Comparison of ENCODE assay signal across 23 mouse cellular contexts in the genomic region with DNA sequence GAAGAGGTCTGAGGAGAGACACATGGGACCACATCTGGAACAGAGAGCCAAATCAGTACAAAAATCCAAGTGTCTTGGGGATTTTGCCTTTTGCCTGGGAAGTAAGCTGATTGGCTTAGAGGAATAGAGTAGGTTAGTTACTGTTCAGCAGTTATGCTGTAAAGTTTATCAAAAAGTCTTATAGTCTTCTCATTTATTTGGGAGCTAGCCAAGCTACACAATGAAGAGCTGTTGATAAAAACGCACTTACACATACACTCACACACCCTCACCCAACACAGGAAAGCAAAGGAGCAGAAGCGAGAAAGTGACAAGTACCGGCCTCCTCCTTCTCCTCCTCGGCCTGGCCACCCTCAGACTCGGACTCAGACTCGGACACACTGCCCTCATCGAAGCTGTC. TPM values are rescaled to one million over a fixed set of nuclear protein-coding genes. Genes with fewer than 3 reads are reported as not detected.
DNase-seq lines count a peak whose midpoint lies in the region; ATAC-seq lines count a peak whose summit lies in the region.
"Had no signal": no experiment of that assay in that cellular context is flagged by ENCODE, and none has a peak within 500 bp of the region (broad histone marks: within the 10 kb centered on the region; RNA-seq: fewer than 3 reads in every experiment).

No protein-coding gene starts in this region.

- no peaks in the 10 kb centered on the region for H3K9me3 ChIP-seq in heart, embryonic 13.5 days
- H3K9me3 ChIP-seq in midbrain, embryonic 11.5 days (ENCODE audit: control insufficient read depth, low read length): no peaks in the 10 kb centered on the region
- H3K9me3 ChIP-seq in midbrain, embryonic 14.5 days (ENCODE audit: control insufficient read depth, low read length): no peaks in the 10 kb centered on the region
- H3K9me3 ChIP-seq: embryonic facial prominence, embryonic 10.5 days; embryonic facial prominence, embryonic 12.5 days; forebrain, embryonic 13.5 days; forebrain, embryonic 15.5 days had no signal

- H3K27me3 ChIP-seq in heart, embryonic 13.5 days (replicated peaks): no peaks in the 10 kb centered on the region
- H3K27me3 ChIP-seq in midbrain, embryonic 11.5 days (ENCODE audit: control insufficient read depth, insufficient read depth, low read length): no peaks in the 10 kb centered on the region
- H3K27me3 ChIP-seq in midbrain, embryonic 14.5 days (ENCODE audit: control insufficient read depth, insufficient read depth, low read length): no peaks in the 10 kb centered on the region
- H3K27me3 ChIP-seq: embryonic facial prominence, embryonic 12.5 days; forebrain, embryonic 13.5 days; forebrain, embryonic 15.5 days; Patski had no signal

- no peak for ATAC-seq in heart, embryonic 13.5 days (ENCODE audit: extremely low read depth, insufficient number of reproducible peaks, low FRiP score, low TSS enrichment)
- ATAC-seq in midbrain, embryonic 11.5 days (ENCODE audit: low FRiP score): no peak
- no peak for ATAC-seq in midbrain, embryonic 14.5 days (ENCODE audit: low FRiP score, low TSS enrichment)
- 0 out of 2 replicates have a peak, but pooled peaks have one; percentile 6 for ATAC-seq in megakaryocyte progenitor cell, adult 5-6 weeks (replicated peaks; ENCODE audit: poor library complexity)
- ATAC-seq: activated CD4-positive, CD25-positive, alpha-beta regulatory T cell, adult 4 months; CD4-positive, CD25-positive, alpha-beta regulatory T cell, adult 4 months; forebrain, embryonic 13.5 days; forebrain, embryonic 15.5 days; forebrain, postnatal 0 days; Patski had no signal

- DNase-seq in heart, postnatal 10 days: no peak
- peak; percentile 4 for DNase-seq in midbrain, embryonic 11.5 days (ENCODE audit: low spot score, missing footprints)
- DNase-seq in midbrain, embryonic 14.5 days: no peak
- no peak for DNase-seq in layer of hippocampus, postnatal 36 days
- DNase-seq: adrenal gland, adult 8-10 months; adrenal gland, postnatal 14 days; adrenal gland, postnatal 36 days; B cell, adult 2 months; cerebellum, adult 11-12 months; cerebellum, adult 2 months; cerebellum, adult 9-10 months; cerebellum, postnatal 10 days; cerebellum, postnatal 25 days; forebrain, postnatal 0 days had no signal

- peaks cover 30% of the 10 kb centered on the region for H3K4me1 ChIP-seq in heart, embryonic 13.5 days
- peaks cover 7% of the 10 kb centered on the region for H3K4me1 ChIP-seq in midbrain, embryonic 11.5 days (ENCODE audit: control insufficient read depth, insufficient read depth, low read length)
- H3K4me1 ChIP-seq in midbrain, embryonic 14.5 days (ENCODE audit: control insufficient read depth, insufficient read depth, low read length): peaks cover 6% of the 10 kb centered on the region

- no peak overlapping the region for H3K27ac ChIP-seq in heart, embryonic 13.5 days (replicated peaks)
- H3K27ac ChIP-seq in midbrain, embryonic 11.5 days (ENCODE audit: low read depth, low read length): no peak overlapping the region
- no peak overlapping the region for H3K27ac ChIP-seq in midbrain, embryonic 14.5 days (replicated peaks; ENCODE audit: low read depth, low read length)
- H3K27ac ChIP-seq: embryonic facial prominence, embryonic 10.5 days; embryonic facial prominence, embryonic 12.5 days; forebrain, embryonic 13.5 days; forebrain, embryonic 15.5 days had no signal

- H3K4me2 ChIP-seq in heart, embryonic 13.5 days: no peak overlapping the region
- no peak overlapping the region for H3K4me2 ChIP-seq in midbrain, embryonic 11.5 days
- no peak overlapping the region for H3K4me2 ChIP-seq in midbrain, embryonic 14.5 days (ENCODE audit: low read length)
- H3K4me2 ChIP-seq: embryonic facial prominence, embryonic 12.5 days; forebrain, embryonic 13.5 days; forebrain, embryonic 15.5 days had no signal

- intact Hi-C loops in heart, postnatal 10 days (cut with DNase I): no loop called here

- H3K36me3 ChIP-seq in heart, embryonic 13.5 days: peaks cover 93% of the 10 kb centered on the region
- H3K36me3 ChIP-seq in midbrain, embryonic 11.5 days (ENCODE audit: control insufficient read depth, insufficient read depth, low read length): peaks cover 59% of the 10 kb centered on the region
- peaks cover 93% of the 10 kb centered on the region for H3K36me3 ChIP-seq in midbrain, embryonic 14.5 days (ENCODE audit: control insufficient read depth, insufficient read depth, low read length)

- no peak overlapping the region for H3K4me3 ChIP-seq in heart, embryonic 13.5 days
- H3K4me3 ChIP-seq in midbrain, embryonic 11.5 days (ENCODE audit: low read depth, low read length): no peak overlapping the region
- no peak overlapping the region for H3K4me3 ChIP-seq in midbrain, embryonic 14.5 days (replicated peaks; ENCODE audit: low read depth, low read length)
- H3K4me3 ChIP-seq: embryonic facial prominence, embryonic 10.5 days; embryonic facial prominence, embryonic 12.5 days; forebrain, embryonic 13.5 days; forebrain, embryonic 15.5 days had no signal

- 57% methylated on average over 7 of the region's 7 CpGs for WGBS in heart, embryonic 13.5 days
- 92% methylated on average over 7 of the region's 7 CpGs for WGBS in midbrain, embryonic 11.5 days
- WGBS in midbrain, embryonic 14.5 days: 82% methylated on average over 7 of the region's 7 CpGs

- H3K9ac ChIP-seq in heart, embryonic 13.5 days: 0 out of 2 replicates have a peak overlapping the region, but pooled peaks have one; percentile 40
- no peak overlapping the region for H3K9ac ChIP-seq in midbrain, embryonic 11.5 days (ENCODE audit: low read length)
- H3K9ac ChIP-seq in midbrain, embryonic 14.5 days (replicated peaks; ENCODE audit: low read length): no peak overlapping the region
- H3K9ac ChIP-seq: embryonic facial prominence, embryonic 12.5 days; forebrain, embryonic 13.5 days; forebrain, embryonic 15.5 days; forebrain, postnatal 0 days had no signal

RNA-seq across cellular contexts. Expression of a gene that starts 4.8 kb away (rescaled TPM):
- 8.1 and 8.8 TPM in 2 replicates for polyA plus RNA-seq in heart, embryonic 13.5 days (2015; fragmentation: Nextera tagmentation; extraction: Ambion mirVana)
- 1 to 10 TPM; 8.8 to 10.0 TPM for total RNA-seq in heart, postnatal 10 days (2021)
- 7.5 and 7.9 TPM in 2 replicates for polyA plus RNA-seq in midbrain, embryonic 11.5 days (2014; fragmentation: Nextera tagmentation; extraction: Ambion mirVana)
- 13.7 and 18.3 TPM in 2 replicates for polyA plus RNA-seq in midbrain, embryonic 14.5 days (2014; fragmentation: Nextera tagmentation; extraction: Ambion mirVana)
- total RNA-seq in megakaryocyte progenitor cell, adult 5-6 weeks (2015): 0.61 and 2.9 TPM in 2 replicates
- 1.3 and 3.8 TPM in 2 replicates for total RNA-seq in megakaryocyte progenitor cell, adult 5-6 weeks (2017)
- 10 to 100 TPM in 1 of 2 experiments, 1 to 10 TPM in 1; 8.6 to 12.2 TPM for total RNA-seq in layer of hippocampus, postnatal 36 days (2021)

RNA-seq across cellular contexts. Expression of a gene that starts 8.2 kb away (rescaled TPM):
- polyA plus RNA-seq in heart, embryonic 13.5 days (2015; fragmentation: Nextera tagmentation; extraction: Ambion mirVana): 84.9 and 88.1 TPM in 2 replicates
- 10 to 100 TPM; 91.0 to 91.9 TPM for total RNA-seq in heart, postnatal 10 days (2021)
- polyA plus RNA-seq in midbrain, embryonic 11.5 days (2014; fragmentation: Nextera tagmentation; extraction: Ambion mirVana): 151 and 154 TPM in 2 replicates
- polyA plus RNA-seq in midbrain, embryonic 14.5 days (2014; fragmentation: Nextera tagmentation; extraction: Ambion mirVana): 82.0 and 95.9 TPM in 2 replicates
- total RNA-seq in megakaryocyte progenitor cell, adult 5-6 weeks (2015): 133 and 143 TPM in 2 replicates
- 241 and 321 TPM in 2 replicates for total RNA-seq in megakaryocyte progenitor cell, adult 5-6 weeks (2017)
- 100 to 1,000 TPM; 209 to 228 TPM for total RNA-seq in layer of hippocampus, postnatal 36 days (2021)

RNA-seq across cellular contexts. Expression of a gene that starts 11.9 kb away (rescaled TPM):
- polyA plus RNA-seq in heart, embryonic 13.5 days (2015; fragmentation: Nextera tagmentation; extraction: Ambion mirVana): 12.7 and 14.8 TPM in 2 replicates
- total RNA-seq in heart, postnatal 10 days (2021): 1 to 10 TPM; 4.6 to 4.8 TPM
- 3.6 and 4.0 TPM in 2 replicates for polyA plus RNA-seq in midbrain, embryonic 11.5 days (2014; fragmentation: Nextera tagmentation; extraction: Ambion mirVana)
- 22.2 and 35.7 TPM in 2 replicates for polyA plus RNA-seq in midbrain, embryonic 14.5 days (2014; fragmentation: Nextera tagmentation; extraction: Ambion mirVana)
- total RNA-seq in megakaryocyte progenitor cell, adult 5-6 weeks (2015): 0.67 and 2.3 TPM in 2 replicates
- under 0.01 TPM in 1 of 2 replicates, not detected in the other for total RNA-seq in megakaryocyte progenitor cell, adult 5-6 weeks (2017)
- total RNA-seq in layer of hippocampus, postnatal 36 days (2021): 10 to 100 TPM; 57.1 to 62.7 TPM
- polyA plus RNA-seq: activated CD4-positive, CD25-positive, alpha-beta regulatory T cell, adult 4 months had no signal

RNA-seq across cellular contexts. Expression of a gene that starts 15.0 kb away (rescaled TPM):
- 44.7 and 47.3 TPM in 2 replicates for polyA plus RNA-seq in heart, embryonic 13.5 days (2015; fragmentation: Nextera tagmentation; extraction: Ambion mirVana)
- 10 to 100 TPM; 22.5 to 23.3 TPM for total RNA-seq in heart, postnatal 10 days (2021)
- 28.0 and 34.1 TPM in 2 replicates for polyA plus RNA-seq in midbrain, embryonic 11.5 days (2014; fragmentation: Nextera tagmentation; extraction: Ambion mirVana)
- polyA plus RNA-seq in midbrain, embryonic 14.5 days (2014; fragmentation: Nextera tagmentation; extraction: Ambion mirVana): 12.0 and 12.9 TPM in 2 replicates
- total RNA-seq in megakaryocyte progenitor cell, adult 5-6 weeks (2015): 4.0 and 6.7 TPM in 2 replicates
- total RNA-seq in megakaryocyte progenitor cell, adult 5-6 weeks (2017): 7.1 and 7.5 TPM in 2 replicates
- total RNA-seq in layer of hippocampus, postnatal 36 days (2021): 1 to 10 TPM; 5.8 to 6.9 TPM

RNA-seq across cellular contexts. Expression of a gene that starts 34.2 kb away (rescaled TPM):
- 8.1 and 8.7 TPM in 2 replicates for polyA plus RNA-seq in heart, embryonic 13.5 days (2015; fragmentation: Nextera tagmentation; extraction: Ambion mirVana)
- 1 to 10 TPM; 4.4 to 5.4 TPM for total RNA-seq in heart, postnatal 10 days (2021)
- 5.8 TPM in 2 replicates for polyA plus RNA-seq in midbrain, embryonic 11.5 days (2014; fragmentation: Nextera tagmentation; extraction: Ambion mirVana)
- polyA plus RNA-seq in midbrain, embryonic 14.5 days (2014; fragmentation: Nextera tagmentation; extraction: Ambion mirVana): 17.1 and 18.6 TPM in 2 replicates
- 2.4 and 4.4 TPM in 2 replicates for total RNA-seq in megakaryocyte progenitor cell, adult 5-6 weeks (2015)
- 5.3 and 5.7 TPM in 2 replicates for total RNA-seq in megakaryocyte progenitor cell, adult 5-6 weeks (2017)
- 10 to 100 TPM; 27.4 to 28.3 TPM for total RNA-seq in layer of hippocampus, postnatal 36 days (2021)

Comparison
In these comparisons a context has a peak if more than half of its experiments do, and no peak if none do; other contexts are left out.
1. RNA of a gene that starts 11.9 kb away (total RNA-seq): 57.1 to 62.7 TPM in layer of hippocampus, postnatal 36 days; 4.6 to 4.8 TPM in heart, postnatal 10 days and under 0.01 to 2.3 TPM in megakaryocyte progenitor cell, adult 5-6 weeks; every median in the first group is over 10 times any median in the second.